Mouse (Mus musculus) stomach, embryonic 15.5 days (tissue): Measurements from ENCODE around the gene Lama4. TPM values are rescaled to one million over a fixed set of nuclear protein-coding genes. Genes with fewer than 3 reads are reported as not detected.

Source experiments
- ATAC-seq: fragments of 200-750 bp; cut with Nextera tagmentation; 2 replicates; pipeline ENCODE4 v1.8.0; 2017; ENCODE audit warnings: low read depth, moderate number of reproducible peaks, moderate TSS enrichment; ENCODE audit not compliant: insufficient read depth, low FRiP score
- H3K27ac ChIP-seq: fragments of 300-500 bp; sonication (generic); 2 replicates; pipeline ENCODE4 v1.5.1; 2015; ENCODE audit warnings: mild to moderate bottlenecking, inconsistent platforms
- H3K27me3 ChIP-seq: fragments of 300-500 bp; sonication (generic); replicated peaks from 2 replicates; pipeline ENCODE4 v1.6.1; 2015; ENCODE audit warnings: inconsistent platforms
- H3K36me3 ChIP-seq: fragments of 300-500 bp; sonication (generic); 2 replicates; pipeline ENCODE4 v1.6.1; 2015; ENCODE audit warnings: inconsistent platforms
- H3K4me1 ChIP-seq: fragments of 300-500 bp; sonication (generic); 2 replicates; pipeline ENCODE4 v1.6.1; 2015; ENCODE audit warnings: inconsistent platforms
- H3K4me2 ChIP-seq: fragments of 300-500 bp; sonication (generic); 2 replicates; pipeline ENCODE4 v1.6.1; 2015; ENCODE audit warnings: mild to moderate bottlenecking, inconsistent platforms
- H3K4me3 ChIP-seq: fragments of 300-500 bp; sonication (generic); replicated peaks from 2 replicates; pipeline ENCODE4 v1.5.1; 2015; ENCODE audit warnings: inconsistent platforms
- H3K9ac ChIP-seq: fragments of 300-500 bp; sonication (generic); 2 replicates; pipeline ENCODE4 v1.6.1; 2015; ENCODE audit warnings: inconsistent platforms
- H3K9me3 ChIP-seq: fragments of 300-500 bp; sonication (generic); 2 replicates; pipeline ENCODE4 v1.6.1; 2016; ENCODE audit warnings: inconsistent platforms
- WGBS: fragments of 180-500 bp; shearing (Covaris S2); methylation state at CpG from one replicate; pipeline ENCODE4 v1.1.7; 2015; 5-methylcytosine and 5-hydroxymethylcytosine counted together
- polyA plus RNA-seq: library from polyadenylated mRNA; unstranded; fragments of >200 nt; fragmentation: Nextera tagmentation; extraction: Ambion mirVana; gene quantifications from 2 replicates; pipeline ENCODE4 v1.2.1, GENCODE M21; 2015

Gene Lama4
- polyA plus RNA-seq, 1 experiment from 2014 or later, result 52.5 TPM

- H3K4me2 ChIP-seq, result no peak overlapping the region
- H3K36me3 ChIP-seq, result 0 out of 2 replicates have a peak, but pooled peaks cover 14% of the 10 kb centered on the region
- no peaks in the 10 kb centered on the region for H3K27me3 ChIP-seq
- WGBS, result 83% methylated on average over 3 of the region's 3 CpGs
- ATAC-seq, result no peak
- H3K4me3 ChIP-seq, result no peak overlapping the region
- H3K4me1 ChIP-seq, result no peaks in the 10 kb centered on the region; the same call in 1 of the 2 replicates
- H3K9ac ChIP-seq, result no peak overlapping the region
- H3K9me3 ChIP-seq, result no peaks in the 10 kb centered on the region
- no peak overlapping the region for H3K27ac ChIP-seq
Measured at GRCm38 (mm10) chr10:39137766-39138165, 172.5 kb downstream of the Lama4 start.

- no peak for ATAC-seq
- no peaks in the 10 kb centered on the region for H3K27me3 ChIP-seq
- no peak overlapping the region for H3K4me3 ChIP-seq
- H3K27ac ChIP-seq, result no peak overlapping the region
- 0 out of 2 replicates have a peak, but pooled peaks cover 14% of the 10 kb centered on the region for H3K36me3 ChIP-seq
- no peaks in the 10 kb centered on the region for H3K9me3 ChIP-seq
- H3K4me1 ChIP-seq, result no peaks in the 10 kb centered on the region; the same call in 1 of the 2 replicates
- H3K4me2 ChIP-seq, result no peak overlapping the region
- WGBS, result 84% methylated on average over 6 of the region's 6 CpGs
- no peak overlapping the region for H3K9ac ChIP-seq
Measured at GRCm38 (mm10) chr10:39138761-39139160, 173.4 kb downstream of the Lama4 start.

- H3K36me3 ChIP-seq, result 0 out of 2 replicates have a peak, but pooled peaks cover 14% of the 10 kb centered on the region
- no peaks in the 10 kb centered on the region for H3K27me3 ChIP-seq
- H3K9me3 ChIP-seq, result no peaks in the 10 kb centered on the region
- WGBS, result 65% methylated on average over 14 of the region's 14 CpGs
- no peak for ATAC-seq
- no peak overlapping the region for H3K4me3 ChIP-seq
- H3K27ac ChIP-seq, result no peak overlapping the region
- H3K4me2 ChIP-seq, result no peak overlapping the region
- H3K9ac ChIP-seq, result no peak overlapping the region
- no peaks in the 10 kb centered on the region for H3K4me1 ChIP-seq
Measured at GRCm38 (mm10) chr10:39140843-39141242, 175.5 kb downstream of the Lama4 start.

GRCm38 (mm10) chr10:39141401-39141800 lies 176.1 kb downstream of the Lama4 start:
- Histone ChIP-seq H3K36me3 (0 out of 2 replicates have a peak, but pooled peaks cover 14% of the 10 kb centered on the region), H3K4me2 (no peak overlapping the region), H3K4me1 (no peaks in the 10 kb centered on the region), H3K9me3 (no peaks in the 10 kb centered on the region), H3K4me3 (no peak overlapping the region), H3K27me3 (no peaks in the 10 kb centered on the region), H3K27ac (no peak overlapping the region), H3K9ac (no peak overlapping the region)
- ATAC-seq, result no peak
- 93% methylated on average over 2 of the region's 2 CpGs for WGBS

- 0 out of 2 replicates have a peak, but pooled peaks cover 10% of the 10 kb centered on the region for H3K36me3 ChIP-seq
- no peaks in the 10 kb centered on the region for H3K4me1 ChIP-seq
- H3K27me3 ChIP-seq, result no peaks in the 10 kb centered on the region
- H3K4me3 ChIP-seq, result no peak overlapping the region
- no peak overlapping the region for H3K27ac ChIP-seq
- H3K9me3 ChIP-seq, result no peaks in the 10 kb centered on the region
- ATAC-seq, result no peak
- H3K9ac ChIP-seq, result no peak overlapping the region
- WGBS, result 87% methylated on average over 12 of the region's 12 CpGs
- H3K4me2 ChIP-seq, result no peak overlapping the region
Measured at GRCm38 (mm10) chr10:39142216-39142615, 176.9 kb downstream of the Lama4 start.

- Histone ChIP-seq H3K4me1 (no peaks in the 10 kb centered on the region), H3K9me3 (no peaks in the 10 kb centered on the region), H3K4me2 (no peak overlapping the region), H3K36me3 (no peaks in the 10 kb centered on the region), H3K4me3 (no peak overlapping the region), H3K27ac (no peak overlapping the region), H3K27me3 (no peaks in the 10 kb centered on the region), H3K9ac (no peak overlapping the region)
- no peak for ATAC-seq
- WGBS, result 80% methylated on average over 5 of the region's 5 CpGs
Measured at GRCm38 (mm10) chr10:39156719-39157118, 191.4 kb downstream of the Lama4 start.

GRCm38 (mm10) chr10:39157321-39157720 lies 192.0 kb downstream of the Lama4 start:
- H3K4me2 ChIP-seq, result no peak overlapping the region
- H3K27me3 ChIP-seq, result no peaks in the 10 kb centered on the region
- H3K27ac ChIP-seq, result no peak overlapping the region
- H3K36me3 ChIP-seq, result no peaks in the 10 kb centered on the region
- WGBS, result 97% methylated on average over 1 of the region's 1 CpGs
- no peak overlapping the region for H3K4me3 ChIP-seq
- no peaks in the 10 kb centered on the region for H3K4me1 ChIP-seq
- H3K9me3 ChIP-seq, result no peaks in the 10 kb centered on the region
- ATAC-seq, result no peak
- no peak overlapping the region for H3K9ac ChIP-seq

- WGBS, result 65% methylated on average over 12 of the region's 12 CpGs
- 0 out of 2 replicates have a peak, but pooled peaks cover 4% of the 10 kb centered on the region for H3K4me1 ChIP-seq
- no peaks in the 10 kb centered on the region for H3K9me3 ChIP-seq
- H3K36me3 ChIP-seq, result no peaks in the 10 kb centered on the region
- no peak overlapping the region for H3K9ac ChIP-seq
- no peak overlapping the region for H3K27ac ChIP-seq
- no peak overlapping the region for H3K4me3 ChIP-seq
- no peak for ATAC-seq
- H3K4me2 ChIP-seq, result no peak overlapping the region
- no peaks in the 10 kb centered on the region for H3K27me3 ChIP-seq
Measured at GRCm38 (mm10) chr10:39158306-39158705, 193.0 kb downstream of the Lama4 start.

Other genes starting within 250 kb of the Lama4 start
- not detected in 2 replicates for gene Rfpl4b, start 143.7 kb upstream of the Lama4 start, polyA plus RNA-seq
- 8.7 and 8.8 TPM in 2 replicates for gene Fam229b, start 168.4 kb downstream of the Lama4 start, polyA plus RNA-seq
- 14.7 and 14.8 TPM in 2 replicates for gene Tube1, start 168.5 kb downstream of the Lama4 start, polyA plus RNA-seq
- gene Ccn6, start 198.3 kb downstream of the Lama4 start, polyA plus RNA-seq, result 0.33 and 0.52 TPM in 2 replicates